Mouse (Mus musculus) brain, adult 10 weeks (tissue): ENCODE results near the gene 1110059E24Rik. TPM values are rescaled to one million over a fixed set of nuclear protein-coding genes. Genes with fewer than 3 reads are reported as not detected.

Source experiments
- polyA plus RNA-seq: library from polyadenylated mRNA; stranded (reverse); fragments of 350-450 nt; fragmentation: Illumina TruSeq; extraction: RNeasy Lipid Tissue Mini Kit (QIAGEN cat#74804); gene quantifications from one replicate; pipeline ENCODE4 v1.2.3, GENCODE M21; 2015; ENCODE audit warnings: low read depth, low replicate concordance

1110059E24Rik gene
- 45.9 TPM for polyA plus RNA-seq

DNA sequence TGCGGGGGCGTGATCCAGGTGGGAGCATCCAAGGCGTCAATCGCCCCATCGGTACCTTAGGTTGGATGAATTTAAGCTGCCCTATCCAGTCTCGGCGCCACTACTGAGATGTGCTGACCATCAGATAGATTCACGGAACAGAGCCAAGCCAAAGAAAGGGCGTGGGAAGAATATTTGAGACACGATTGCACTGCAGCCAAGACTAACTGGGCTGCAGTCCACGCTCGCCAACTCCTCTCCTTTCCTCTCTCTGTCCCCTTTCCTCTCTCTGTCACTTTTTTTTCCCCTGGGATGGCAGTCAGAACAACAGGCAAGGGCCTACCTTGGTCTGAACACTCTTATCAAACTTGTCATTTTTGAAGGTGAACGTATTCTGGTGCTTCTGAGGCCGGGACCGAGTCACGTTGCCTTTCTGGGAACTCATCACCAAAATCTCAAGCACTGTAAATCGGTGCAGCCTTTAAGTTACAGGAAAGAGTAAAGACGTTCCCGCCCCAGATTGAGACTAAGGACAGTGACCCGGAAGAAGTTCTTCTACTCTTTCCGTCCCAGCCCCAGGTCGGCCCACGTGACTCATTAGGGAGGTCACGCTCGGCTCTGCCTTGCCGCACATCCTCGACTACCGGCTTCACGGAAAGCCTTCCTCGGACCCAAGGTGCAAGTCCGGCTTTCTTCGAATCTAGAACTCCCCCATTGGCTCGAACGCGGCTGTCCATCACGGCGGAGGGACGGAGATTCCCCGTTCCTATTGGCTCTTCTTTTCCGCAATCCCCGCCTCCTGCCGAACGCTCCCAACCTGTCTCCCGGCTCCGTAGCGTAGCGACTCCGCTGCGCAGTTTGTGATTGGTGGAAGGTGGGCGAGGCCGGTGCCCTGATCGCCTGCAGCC is at the start of gene 1110059E24Rik:
Gene 1110059E24Rik (minus strand): TSS at position 692 of the 887 bp plus-strand sequence.

DNA sequence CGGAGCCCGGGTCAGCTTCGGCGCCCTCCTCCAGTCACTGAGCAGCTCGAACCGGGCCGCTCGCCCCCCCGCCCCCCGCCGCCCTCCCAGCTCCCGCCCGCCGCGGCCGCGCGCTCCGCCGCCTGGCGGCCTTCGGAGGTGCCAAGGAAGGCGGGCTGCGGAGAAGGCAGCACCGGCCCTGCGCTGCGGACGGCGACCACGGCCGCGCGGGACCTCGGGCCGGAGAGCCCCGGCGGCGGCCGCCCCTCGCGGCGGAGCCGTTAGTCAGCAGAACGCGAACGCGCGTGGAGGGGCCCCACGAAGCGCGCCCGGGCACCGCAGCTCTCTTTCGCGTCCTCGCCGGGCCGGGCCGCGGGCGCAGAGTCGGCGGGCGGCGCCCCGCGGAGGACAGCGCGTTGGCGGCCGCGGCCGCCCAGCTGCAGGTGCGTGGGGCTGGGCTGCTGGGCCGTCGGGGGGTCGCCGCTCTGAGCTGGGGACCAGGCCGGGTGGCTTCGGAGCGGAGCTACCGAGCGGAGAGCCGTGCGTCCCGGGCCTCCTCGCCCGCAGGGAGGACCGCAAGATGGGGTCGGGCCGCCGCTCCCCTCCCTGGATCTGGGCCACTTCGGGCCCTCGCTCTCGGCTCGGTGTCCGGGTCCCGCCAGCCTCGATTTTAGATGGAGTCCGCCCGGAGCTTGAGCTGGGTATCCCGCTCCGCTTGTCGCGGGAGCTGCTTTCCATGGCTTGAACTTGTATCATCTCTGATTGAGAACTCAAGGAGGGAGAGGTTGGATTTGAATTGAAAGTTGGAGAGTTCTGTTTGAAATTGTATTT is 601 bp upstream of the 1110059E24Rik start, which contains the start of gene Abhd17b:
Gene Abhd17b (plus strand): TSS at position 14 of the 810 bp plus-strand sequence.

Other genes starting within 250 kb of the 1110059E24Rik start
- 95.6 TPM for gene Gda, start 179.5 kb downstream of the 1110059E24Rik start, polyA plus RNA-seq
- gene Abhd17b, start 209 bp upstream of the 1110059E24Rik start, polyA plus RNA-seq = 49.3 TPM
- 4.7 TPM for gene Cemip2, start 125.4 kb upstream of the 1110059E24Rik start, polyA plus RNA-seq